Mouse (Mus musculus) bone marrow, adult 2 months (tissue): ENCODE data around the gene March10.

Experiments used
- CTCF ChIP-seq: fragments of 200-500 bp; IDR thresholded peaks from 2 replicates; pipeline ENCODE4 v1.5.1; 2011; ENCODE audit warnings: low read length, control low read depth; ENCODE audit not compliant: control insufficient read depth, insufficient read depth
- POLR2A ChIP-seq: fragments of 200-500 bp; IDR thresholded peaks from 2 replicates; pipeline ENCODE4 v1.6.1; 2011; ENCODE audit warnings: low read depth, mild to moderate bottlenecking, control low read depth, low read length, borderline replicate concordance; ENCODE audit not compliant: control insufficient read depth

DNA sequence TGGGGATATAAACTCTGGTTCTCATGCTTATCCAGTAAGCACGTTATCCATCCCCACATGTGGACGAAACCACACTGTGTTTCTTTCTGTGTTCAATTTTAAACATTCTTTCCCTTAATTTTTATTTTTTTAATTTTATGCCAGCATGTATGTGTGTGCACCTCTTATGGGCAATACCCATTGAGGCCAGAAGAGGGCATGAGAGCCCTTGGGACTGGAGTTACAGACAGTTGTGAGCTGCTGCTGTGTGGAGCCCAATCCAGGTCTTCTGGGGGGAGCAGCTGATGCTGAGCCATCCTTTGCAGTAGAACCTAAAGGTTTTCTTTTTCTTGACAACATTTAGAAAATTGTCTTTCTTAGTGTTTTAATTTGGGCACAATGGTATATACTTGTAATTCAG lies 111.3 kb downstream of the March10 start:
- TF ChIP-seq CTCF (peak; percentile 47), POLR2A (no peak)
